Mouse (Mus musculus) heart, embryonic 16.5 days (tissue): ENCODE measurements around the gene Tfip11. TPM values are rescaled to one million over a fixed set of nuclear protein-coding genes. Genes with fewer than 3 reads are reported as not detected.

ENCODE experiments used
- polyA plus RNA-seq: library from polyadenylated mRNA; unstranded; fragments of >200 nt; fragmentation: Nextera tagmentation; extraction: Ambion mirVana; gene quantifications from 2 replicates; pipeline ENCODE4 v1.2.1, GENCODE M21; 2015

Gene Tfip11
- polyA plus RNA-seq, 1 experiment from 2014 or later: 19.1 TPM

Other genes with a start within 250 kb of the Tfip11 start
- gene Cryba4, start 73.8 kb upstream of the Tfip11 start, polyA plus RNA-seq: 1.6 and 2.0 TPM in 2 replicates
- gene Crybb1, start 70.5 kb upstream of the Tfip11 start, polyA plus RNA-seq: 1.5 TPM in 2 replicates
- gene Tpst2, start 49.7 kb upstream of the Tfip11 start, polyA plus RNA-seq: 51.0 and 53.0 TPM in 2 replicates
- 23.5 and 24.7 TPM in 2 replicates for gene Srrd, start 16.7 kb downstream of the Tfip11 start, polyA plus RNA-seq
- 18.9 and 19.7 TPM in 2 replicates for gene Hps4, start 16.7 kb downstream of the Tfip11 start, polyA plus RNA-seq
- gene Gm6583, start 29.7 kb downstream of the Tfip11 start, polyA plus RNA-seq: 0.06 and 0.16 TPM in 2 replicates
- 0.67 and 0.94 TPM in 2 replicates for gene Asphd2, start 68.5 kb downstream of the Tfip11 start, polyA plus RNA-seq
- not detected in 2 replicates for gene Gm6588, start 123.1 kb downstream of the Tfip11 start, polyA plus RNA-seq